Mouse (Mus musculus) urinary bladder, postnatal 10 days (tissue): ENCODE measurements around the gene Tmsb4x.

Experiments
- DNase-seq: peaks from one replicate; pipeline ENCODE4 v3.0.0; 2022; ENCODE audit warnings: low spot score

Tmsb4x gene

DNA sequence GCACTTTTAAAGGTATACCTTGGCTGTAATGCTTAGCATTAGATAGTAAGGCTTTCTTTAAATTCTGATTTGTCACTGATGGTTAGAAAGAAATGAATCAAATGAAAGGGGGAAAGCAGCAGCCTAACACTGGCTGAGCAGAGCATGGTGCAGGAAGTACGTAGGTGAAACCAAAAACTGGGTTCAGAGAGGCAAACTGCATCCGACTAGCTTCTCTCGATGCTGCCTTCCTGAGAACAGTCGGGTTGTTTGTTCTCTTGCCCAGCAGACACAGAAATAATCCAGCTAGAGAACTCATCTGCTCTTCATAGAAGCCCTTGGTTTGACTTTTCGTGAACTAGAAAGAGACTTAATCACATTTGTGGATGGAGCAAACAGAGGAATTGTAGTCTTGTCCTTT is 26.7 kb downstream of the Tmsb4x start:
- DNase-seq, result no peak

- DNase-seq, result no peak
Observed at GRCm38 (mm10) chrX:167179961-167180642, 29.0 kb downstream of the Tmsb4x start.

GRCm38 (mm10) chrX:167179549-167179948 is 29.6 kb downstream of the Tmsb4x start:
- no peak for DNase-seq

- no peak for DNase-seq
Observed at GRCm38 (mm10) chrX:167175319-167175718, 33.8 kb downstream of the Tmsb4x start.

DNA sequence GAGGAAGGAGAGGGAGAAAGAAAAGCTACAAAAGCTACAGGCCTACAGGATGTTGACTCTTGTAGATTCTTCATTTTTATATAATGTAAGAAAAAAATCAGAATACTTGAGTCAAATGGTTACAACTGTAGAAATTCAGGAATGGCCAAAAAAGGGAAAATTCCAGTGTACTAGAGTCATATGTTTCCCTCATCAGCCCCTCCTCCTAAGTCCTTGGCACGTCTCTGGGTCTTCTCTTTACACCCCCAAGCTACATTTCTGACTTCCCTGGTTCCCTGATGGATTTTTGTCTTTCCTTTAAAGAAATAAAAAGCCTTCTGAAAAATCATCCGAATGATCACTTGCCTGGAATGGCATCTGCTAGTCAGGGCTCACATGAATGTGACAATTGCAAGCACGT is 34.8 kb downstream of the Tmsb4x start:
- DNase-seq, result no peak

GRCm38 (mm10) chrX:167172256-167172655 is 36.9 kb downstream of the Tmsb4x start:
- no peak for DNase-seq

GRCm38 (mm10) chrX:167171281-167171680 is 37.8 kb downstream of the Tmsb4x start:
- DNase-seq, result no peak

DNA sequence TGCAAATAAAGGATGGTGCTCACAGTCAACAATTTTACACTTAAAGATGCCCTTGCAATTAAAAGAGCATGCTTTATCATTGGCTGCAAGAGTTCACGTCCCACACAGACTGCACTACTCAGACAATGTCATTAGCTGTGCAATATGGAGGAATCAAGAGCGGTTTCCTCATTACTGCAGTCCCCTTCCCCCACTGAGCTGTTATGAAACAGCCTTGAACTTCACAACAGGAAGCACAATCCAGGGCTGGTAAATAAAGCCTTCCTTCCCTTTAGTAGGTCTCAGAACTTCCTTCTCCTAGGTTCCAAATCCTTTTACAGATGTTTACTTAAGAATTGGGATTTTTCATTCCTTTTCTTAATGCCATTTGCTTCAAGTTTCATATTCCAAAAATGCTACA is 41.8 kb downstream of the Tmsb4x start:
- no peak for DNase-seq

- no peak for DNase-seq
Observed at GRCm38 (mm10) chrX:167166051-167166450, 43.1 kb downstream of the Tmsb4x start.

DNA sequence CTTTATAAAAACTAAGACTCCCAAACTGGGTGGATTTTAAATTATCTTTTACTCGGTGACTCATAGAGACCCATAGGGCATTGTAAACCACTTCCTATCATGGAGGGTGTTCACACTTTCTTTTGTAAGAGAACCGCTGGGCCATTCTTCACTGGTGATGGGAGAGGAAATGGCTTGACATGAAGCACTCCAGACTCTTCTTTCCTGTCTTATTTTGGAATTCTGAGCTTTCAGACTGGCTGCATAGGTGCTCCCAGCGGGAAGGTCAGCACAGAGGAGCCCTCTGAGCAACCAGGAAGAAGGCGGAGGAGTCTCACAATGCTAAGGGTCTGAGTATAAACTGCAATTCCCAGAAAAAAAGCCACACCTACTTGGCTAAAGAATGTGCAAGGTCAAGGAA is 51.4 kb downstream of the Tmsb4x start:
- no peak for DNase-seq
